Mouse (Mus musculus): ENCODE data around the gene Nuak1. TPM values are rescaled to one million over a fixed set of nuclear protein-coding genes. Genes with fewer than 3 reads are reported as not detected.

Nuak1 gene
- polyA plus RNA-seq, 1 experiment from 2014 or later, result 1.5 TPM

DNA sequence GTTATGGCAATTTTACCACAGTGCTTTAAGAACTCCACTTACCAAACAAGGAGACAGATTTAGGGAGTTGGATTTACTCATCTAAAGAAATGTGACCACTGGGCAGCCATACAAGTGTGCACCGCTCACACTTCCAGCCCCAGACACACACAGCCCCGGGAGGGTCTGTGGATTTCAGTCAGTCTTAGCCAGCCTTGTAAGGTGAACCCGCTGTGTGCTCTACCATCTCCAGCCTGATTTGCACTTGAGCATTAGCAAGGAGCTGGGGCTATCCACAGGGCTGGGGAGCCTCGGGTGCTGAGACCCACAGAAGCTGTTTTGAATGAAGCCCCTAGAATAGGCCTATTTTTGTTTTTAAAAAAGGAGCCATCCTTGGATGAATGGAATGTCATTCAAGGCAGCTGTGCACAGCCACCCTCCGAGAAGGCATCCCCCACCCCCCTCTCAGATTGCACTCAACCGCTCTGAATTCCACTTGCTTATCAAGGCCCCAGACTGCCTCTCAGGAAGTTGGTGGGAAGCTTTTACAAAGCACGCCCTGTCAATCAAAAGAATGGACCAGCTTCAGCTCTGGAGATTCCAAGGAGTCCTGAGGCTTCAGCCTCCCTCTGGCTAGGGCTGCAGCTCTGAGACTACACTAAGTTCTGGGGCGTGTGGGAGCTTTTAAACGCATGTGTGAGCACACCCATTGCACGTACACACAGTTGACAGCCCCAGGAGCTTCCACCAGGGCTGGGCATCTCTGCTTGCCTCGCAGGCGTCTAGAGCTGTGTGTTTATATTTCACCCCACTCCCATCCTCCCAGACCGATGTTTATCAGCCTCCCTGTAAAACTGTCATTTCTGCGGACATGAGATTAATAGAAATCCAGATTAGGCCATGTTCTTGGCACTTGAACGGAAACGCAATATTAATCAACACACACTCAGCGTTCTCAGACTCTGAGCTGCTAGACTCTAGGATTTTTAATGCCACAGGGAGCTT, 57.2 kb downstream of the Nuak1 start:
- DNase-seq (peak; percentile 87), ATAC-seq (ENCODE audit: insufficient read depth) (peak; percentile 88)
- Histone ChIP-seq H3K27me3 (ENCODE audit: insufficient read depth, low read length) (no peaks in the 10 kb centered on the region), H3K4me3 (ENCODE audit: low read depth, low read length) (no peak overlapping the region), H3K9me3 (ENCODE audit: low read depth, low read length) (no peaks in the 10 kb centered on the region), H3K4me1 (ENCODE audit: insufficient read depth) (peaks cover 22% of the 10 kb centered on the region), H3K4me2 (no peak overlapping the region), H3K36me3 (ENCODE audit: insufficient read depth) (peaks cover 4% of the 10 kb centered on the region; the same call in 1 of the 2 replicates), H3K27ac (ENCODE audit: low read depth) (peak overlapping the region; percentile 64; the same call in 1 of the 2 replicates), H3K9ac (no peak overlapping the region)
- 12% methylated on average over 17 of the region's 17 CpGs for WGBS
- 0 out of 2 replicates have a peak, but pooled peaks have one; percentile 13 for TF ChIP-seq CTCF (IDR thresholded peaks at IDR 0.05; ENCODE audit: low read depth)

DNA sequence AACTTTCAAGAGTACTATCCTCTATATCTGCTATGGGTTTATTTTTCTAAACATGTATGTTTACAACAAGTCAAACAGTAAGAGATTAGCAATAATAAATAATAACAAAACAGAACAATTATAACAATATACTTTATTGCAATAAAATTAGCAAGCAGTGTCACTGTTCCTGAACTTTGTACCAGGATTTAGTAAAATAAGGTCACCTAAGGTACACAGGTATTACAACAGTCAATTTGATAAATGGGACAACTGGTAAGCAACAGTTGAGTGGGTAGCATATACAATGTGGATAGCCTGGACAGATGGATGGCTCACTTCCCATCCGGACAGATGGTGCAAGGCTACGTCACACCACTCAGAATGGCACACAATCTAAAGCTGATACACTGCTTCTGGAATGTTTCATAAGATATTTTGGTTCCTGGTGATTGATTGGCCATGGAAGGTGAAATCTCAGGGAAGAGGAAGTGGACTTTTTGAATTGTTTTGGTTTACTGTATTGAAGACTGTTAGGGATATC, 59.1 kb downstream of the Nuak1 start:
- DNase-seq (no peak), ATAC-seq (ENCODE audit: insufficient read depth) (no peak)
- no peak overlapping the region for H3K4me2 ChIP-seq
- 76% methylated on average over 2 of the region's 2 CpGs for WGBS
- H3K4me3 ChIP-seq (ENCODE audit: low read depth, low read length), result no peak overlapping the region
- TF ChIP-seq CTCF (IDR thresholded peaks at IDR 0.05; ENCODE audit: low read depth), result no peak
- peaks cover 11% of the 10 kb centered on the region for H3K4me1 ChIP-seq (ENCODE audit: insufficient read depth)
- no peaks in the 10 kb centered on the region for H3K9me3 ChIP-seq (ENCODE audit: low read depth, low read length)
- H3K9ac ChIP-seq, result no peak overlapping the region
- H3K27ac ChIP-seq (ENCODE audit: low read depth), result no peak overlapping the region
- no peaks in the 10 kb centered on the region for H3K27me3 ChIP-seq (ENCODE audit: insufficient read depth, low read length)
- H3K36me3 ChIP-seq (ENCODE audit: insufficient read depth), result peaks cover 7% of the 10 kb centered on the region; the same call in 1 of the 2 replicates

DNA sequence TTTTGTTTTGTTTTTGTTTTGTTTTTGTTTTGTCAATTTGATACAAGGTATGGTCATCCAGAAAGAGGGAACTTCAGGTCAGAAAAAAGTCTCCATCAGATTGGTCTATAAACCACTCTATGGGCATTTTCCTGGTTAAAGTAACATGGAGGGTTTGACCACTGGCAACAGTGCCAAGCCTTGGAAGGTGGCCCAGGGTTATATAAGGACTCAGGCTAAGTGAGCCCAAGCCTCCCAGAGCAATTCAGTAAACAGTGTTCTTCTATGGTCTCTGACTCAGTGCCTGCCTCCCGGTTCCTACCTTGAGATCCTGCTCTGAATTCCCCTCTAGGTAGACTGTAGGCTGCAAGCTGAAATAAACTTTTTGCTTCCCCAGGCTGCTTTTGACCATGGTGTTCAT, 61.0 kb downstream of the Nuak1 start:
- TF ChIP-seq CTCF (IDR thresholded peaks at IDR 0.05; ENCODE audit: low read depth), result no peak
- Histone ChIP-seq H3K4me3 (ENCODE audit: low read depth, low read length) (no peak overlapping the region), H3K9ac (no peak overlapping the region), H3K9me3 (ENCODE audit: low read depth, low read length) (no peaks in the 10 kb centered on the region), H3K4me1 (ENCODE audit: insufficient read depth) (peaks cover 11% of the 10 kb centered on the region), H3K36me3 (ENCODE audit: insufficient read depth) (peaks cover 18% of the 10 kb centered on the region), H3K4me2 (no peak overlapping the region), H3K27ac (ENCODE audit: low read depth) (no peak overlapping the region), H3K27me3 (ENCODE audit: insufficient read depth, low read length) (no peaks in the 10 kb centered on the region)
- 91% methylated on average over 1 of the region's 1 CpGs for WGBS
- ATAC-seq (ENCODE audit: insufficient read depth) (no peak), DNase-seq (no peak)

DNA sequence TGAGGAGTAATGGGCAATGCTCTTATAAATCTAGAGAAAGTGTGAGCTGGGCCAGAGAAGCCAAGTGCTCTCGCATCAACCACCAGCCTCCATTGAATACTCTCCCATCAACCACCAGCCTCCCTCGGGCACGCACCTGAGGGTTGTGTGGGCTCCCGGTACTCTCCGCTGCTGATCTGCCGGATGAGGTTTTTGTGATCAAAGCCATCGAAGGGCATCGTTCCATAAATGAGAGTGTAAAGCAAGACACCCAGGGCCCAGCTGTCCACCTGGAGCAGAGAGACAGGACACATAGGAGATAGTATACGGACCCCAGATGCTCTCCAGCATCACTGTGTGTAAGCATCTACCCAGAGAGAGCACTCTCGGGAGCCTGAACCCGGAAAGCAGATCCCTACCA, 62.4 kb downstream of the Nuak1 start:
- H3K9ac ChIP-seq, result no peak overlapping the region
- H3K4me1 ChIP-seq (ENCODE audit: insufficient read depth), result peaks cover 2% of the 10 kb centered on the region; the same call in 1 of the 2 replicates
- H3K4me2 ChIP-seq, result no peak overlapping the region
- H3K4me3 ChIP-seq (ENCODE audit: low read depth, low read length), result no peak overlapping the region
- 96% methylated on average over 11 of the region's 11 CpGs for WGBS
- H3K9me3 ChIP-seq (ENCODE audit: low read depth, low read length), result no peaks in the 10 kb centered on the region
- H3K27me3 ChIP-seq (ENCODE audit: insufficient read depth, low read length), result no peaks in the 10 kb centered on the region
- H3K27ac ChIP-seq (ENCODE audit: low read depth), result no peak overlapping the region
- DNase-seq (no peak), ATAC-seq (ENCODE audit: insufficient read depth) (no peak)
- TF ChIP-seq CTCF (IDR thresholded peaks at IDR 0.05; ENCODE audit: low read depth), result no peak
- peaks cover 21% of the 10 kb centered on the region for H3K36me3 ChIP-seq (ENCODE audit: insufficient read depth)

DNA sequence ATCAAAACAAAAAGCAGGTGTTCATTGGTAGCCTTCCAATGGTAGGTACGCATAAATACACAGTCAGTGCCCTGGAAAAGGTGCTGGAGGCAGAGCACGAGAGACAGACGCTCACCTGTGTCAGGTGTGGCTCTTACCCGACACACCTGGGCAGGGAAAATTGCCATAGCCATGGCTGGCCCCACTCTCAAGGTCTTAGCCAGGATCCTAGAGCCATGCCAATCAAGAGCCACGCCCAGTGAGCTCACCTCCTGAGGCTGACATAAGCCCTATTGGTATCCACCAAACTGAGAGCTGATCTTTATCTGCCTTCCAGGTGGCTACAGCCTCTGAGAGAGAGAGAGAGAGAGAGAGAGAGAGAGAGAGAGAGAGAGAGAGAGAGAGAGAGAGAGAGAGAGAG, 64.1 kb downstream of the Nuak1 start:
- peaks cover 21% of the 10 kb centered on the region for H3K36me3 ChIP-seq (ENCODE audit: insufficient read depth)
- H3K27ac ChIP-seq (ENCODE audit: low read depth), result no peak overlapping the region
- ATAC-seq (ENCODE audit: insufficient read depth), result no peak
- no peak overlapping the region for H3K4me3 ChIP-seq (ENCODE audit: low read depth, low read length)
- H3K4me2 ChIP-seq, result no peak overlapping the region
- TF ChIP-seq CTCF (IDR thresholded peaks at IDR 0.05; ENCODE audit: low read depth), result no peak
- WGBS, result 87% methylated on average over 5 of the region's 5 CpGs
- H3K9me3 ChIP-seq (ENCODE audit: low read depth, low read length), result no peaks in the 10 kb centered on the region
- H3K4me1 ChIP-seq (ENCODE audit: insufficient read depth), result no peaks in the 10 kb centered on the region
- H3K27me3 ChIP-seq (ENCODE audit: insufficient read depth, low read length), result no peaks in the 10 kb centered on the region
- DNase-seq, result no peak
- no peak overlapping the region for H3K9ac ChIP-seq

DNA sequence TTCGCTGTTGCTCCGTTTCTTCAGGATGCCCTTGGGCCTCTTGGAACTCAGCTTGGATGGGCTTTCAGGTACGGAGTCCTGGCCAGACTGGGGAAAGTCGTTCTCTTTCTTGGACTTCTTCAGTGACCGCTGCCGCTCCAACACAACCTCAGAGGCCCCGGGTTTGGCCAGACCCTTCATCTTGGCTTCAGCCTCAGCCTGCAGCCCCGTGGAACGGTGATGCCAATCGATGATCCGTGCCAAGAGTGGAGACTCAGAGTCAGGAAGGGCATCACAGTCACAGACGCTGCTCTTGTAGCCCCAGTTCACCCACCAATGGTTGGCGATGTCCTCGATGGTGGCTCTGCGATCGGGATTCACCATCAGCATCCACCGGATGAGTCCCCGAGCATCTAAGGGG, 65.4 kb downstream of the Nuak1 start:
- Histone ChIP-seq H3K4me2 (no peak overlapping the region), H3K4me1 (ENCODE audit: insufficient read depth) (no peaks in the 10 kb centered on the region), H3K9me3 (ENCODE audit: low read depth, low read length) (no peaks in the 10 kb centered on the region), H3K27ac (ENCODE audit: low read depth) (no peak overlapping the region), H3K9ac (no peak overlapping the region), H3K36me3 (ENCODE audit: insufficient read depth) (peaks cover 23% of the 10 kb centered on the region), H3K4me3 (ENCODE audit: low read depth, low read length) (no peak overlapping the region), H3K27me3 (ENCODE audit: insufficient read depth, low read length) (no peaks in the 10 kb centered on the region)
- DNase-seq (no peak), ATAC-seq (ENCODE audit: insufficient read depth) (no peak)
- WGBS, result 95% methylated on average over 18 of the region's 18 CpGs
- no peak for TF ChIP-seq CTCF (IDR thresholded peaks at IDR 0.05; ENCODE audit: low read depth)

DNA sequence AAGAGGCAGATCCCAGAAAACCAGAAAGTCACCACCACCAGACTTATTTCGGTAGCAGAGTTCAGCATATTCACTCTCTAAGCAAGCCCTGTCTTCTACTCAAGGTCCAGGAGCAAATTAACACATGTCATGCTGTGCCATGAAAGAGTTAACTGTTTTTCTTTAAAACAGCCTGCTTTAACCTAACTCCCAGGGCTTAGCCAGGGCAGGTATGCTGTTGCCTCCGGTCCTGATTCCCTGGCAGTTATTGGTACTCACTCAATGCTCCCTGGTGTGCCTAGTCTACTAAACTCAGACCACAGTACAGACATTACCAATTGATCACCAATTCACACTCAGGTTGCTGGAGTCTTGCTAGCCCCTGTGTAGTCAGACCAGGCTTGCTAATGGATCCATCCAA, 66.9 kb downstream of the Nuak1 start:
- H3K4me1 ChIP-seq (ENCODE audit: insufficient read depth), result no peaks in the 10 kb centered on the region
- peaks cover 20% of the 10 kb centered on the region for H3K36me3 ChIP-seq (ENCODE audit: insufficient read depth)
- H3K9ac ChIP-seq, result no peak overlapping the region
- no peaks in the 10 kb centered on the region for H3K27me3 ChIP-seq (ENCODE audit: insufficient read depth, low read length)
- 84% methylated on average over 2 of the region's 2 CpGs for WGBS
- no peak overlapping the region for H3K27ac ChIP-seq (ENCODE audit: low read depth)
- H3K9me3 ChIP-seq (ENCODE audit: low read depth, low read length), result no peaks in the 10 kb centered on the region
- H3K4me2 ChIP-seq, result no peak overlapping the region
- TF ChIP-seq CTCF (IDR thresholded peaks at IDR 0.05; ENCODE audit: low read depth), result no peak
- ATAC-seq (ENCODE audit: insufficient read depth), result no peak
- DNase-seq, result no peak
- H3K4me3 ChIP-seq (ENCODE audit: low read depth, low read length), result no peak overlapping the region

Measured in lung, embryonic 14.5 days (tissue).